Mouse (Mus musculus) testis, adult 2 months (tissue): ENCODE results near the gene Megf11.

ENCODE experiments used
- CTCF ChIP-seq: fragments of 200-500 bp; IDR thresholded peaks from 2 replicates; pipeline ENCODE4 v1.5.1; 2012; ENCODE audit warnings: low read depth, mild to moderate bottlenecking, inconsistent platforms, low read length, moderate library complexity; ENCODE audit not compliant: control insufficient read depth, insufficient read depth, insufficient replicate concordance
- POLR2A ChIP-seq: fragments of 200-500 bp; IDR thresholded peaks from 2 replicates; pipeline ENCODE4 v1.6.1; 2012; ENCODE audit warnings: low read depth, mild to moderate bottlenecking, inconsistent platforms, low read length, moderate library complexity; ENCODE audit not compliant: control insufficient read depth

DNA sequence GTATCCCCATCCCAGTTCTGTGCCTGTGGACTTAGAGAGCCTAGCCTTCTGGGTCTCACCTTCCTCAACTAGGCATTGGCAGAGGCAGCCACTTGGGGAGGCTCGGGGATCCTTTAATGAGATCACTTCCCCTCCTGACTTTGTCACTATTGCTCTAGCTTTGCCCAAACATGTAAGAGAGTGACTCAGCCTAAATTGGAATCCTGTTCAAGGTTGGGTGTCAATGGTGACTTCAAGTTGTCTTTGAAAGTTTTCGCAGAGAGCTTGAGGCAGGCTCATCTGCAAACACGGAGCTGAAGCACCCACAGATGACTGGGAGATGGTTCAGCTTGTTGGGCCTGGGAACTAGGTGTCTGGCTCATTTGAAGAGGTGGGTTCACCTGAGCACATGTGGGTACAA, 85.9 kb downstream of the Megf11 start:
- TF ChIP-seq CTCF (no peak), POLR2A (no peak)
